ENCODE assay signal across 23 mouse cellular contexts in the genomic region with DNA sequence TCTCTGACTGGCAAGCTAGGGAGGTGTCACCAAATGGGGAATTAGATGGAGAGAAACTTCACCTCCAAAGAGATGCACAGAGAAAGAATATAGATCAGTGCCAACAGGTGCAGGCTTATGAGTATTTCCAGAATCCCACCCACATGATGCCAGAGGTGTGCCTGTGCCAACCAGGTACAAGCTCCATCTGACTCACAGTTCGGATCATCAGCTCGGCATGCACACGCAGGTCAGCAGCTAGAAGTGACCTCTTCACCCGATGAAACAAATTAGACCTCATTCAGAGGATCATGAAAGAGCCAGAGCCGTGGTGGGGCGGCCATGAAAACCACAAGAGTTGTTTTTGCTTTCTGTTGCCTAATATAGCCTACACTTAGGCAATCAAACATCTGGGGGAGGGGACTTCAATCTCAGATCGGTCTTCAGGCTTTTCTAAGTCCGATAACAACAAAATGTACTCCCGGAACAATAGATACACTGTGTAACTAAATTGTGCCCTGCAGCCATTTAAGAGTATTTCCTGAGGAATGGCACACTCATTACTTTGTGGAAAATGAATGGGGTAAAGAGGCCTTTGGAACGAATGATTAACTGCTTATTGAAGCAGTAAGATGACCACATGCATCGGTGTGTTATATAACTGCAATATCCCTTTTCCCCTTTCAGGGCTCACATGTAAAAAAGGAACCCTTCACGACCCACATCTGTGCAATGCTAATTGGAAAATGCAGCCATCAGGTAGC. TPM values are rescaled to one million over a fixed set of nuclear protein-coding genes. Genes with fewer than 3 reads are reported as not detected.
A peak's percentile ranks its signal among the peaks of the same experiment; 100 is the strongest.
DNase-seq lines count a peak whose midpoint lies in the region; ATAC-seq lines count a peak whose summit lies in the region.
"Had no signal": no experiment of that assay in that cellular context is flagged by ENCODE, and none has a peak within 500 bp of the region (broad histone marks: within the 10 kb centered on the region; RNA-seq: fewer than 3 reads in every experiment).

No protein-coding gene starts in this region.

- no peak overlapping the region for H3K9ac ChIP-seq in forebrain, embryonic 11.5 days (ENCODE audit: low read length)
- H3K9ac ChIP-seq: heart, embryonic 13.5 days; liver, embryonic 14.5 days; neural tube, embryonic 15.5 days had no signal

- 32% methylated on average over 12 of the region's 12 CpGs for WGBS in forebrain, embryonic 11.5 days
- 37% methylated on average over 12 of the region's 12 CpGs for WGBS in forebrain, embryonic 10.5 days

- H3K4me1 ChIP-seq in forebrain, embryonic 11.5 days (replicated peaks; ENCODE audit: control insufficient read depth, insufficient read depth, low read length), result peaks cover 4% of the 10 kb centered on the region; the same call in 1 of the 2 replicates
- H3K4me1 ChIP-seq in forebrain, embryonic 10.5 days, result peaks cover 42% of the 10 kb centered on the region
- H3K4me1 ChIP-seq: heart, embryonic 13.5 days had no signal

- H3K27me3 ChIP-seq in forebrain, embryonic 11.5 days (ENCODE audit: control insufficient read depth, insufficient read depth, low read length), result no peaks in the 10 kb centered on the region
- H3K27me3 ChIP-seq in forebrain, embryonic 10.5 days (ENCODE audit: poor library complexity, severe bottlenecking), result peaks cover 49% of the 10 kb centered on the region; the same call in 1 of the 2 replicates
- H3K27me3 ChIP-seq: neural tube, embryonic 15.5 days had no signal

- no peaks in the 10 kb centered on the region for H3K36me3 ChIP-seq in forebrain, embryonic 11.5 days (ENCODE audit: control insufficient read depth, insufficient read depth, low read length)
- H3K36me3 ChIP-seq in forebrain, embryonic 10.5 days (replicated peaks), result no peaks in the 10 kb centered on the region
- H3K36me3 ChIP-seq: heart, embryonic 13.5 days; neural tube, embryonic 15.5 days had no signal

- no peak overlapping the region for H3K27ac ChIP-seq in forebrain, embryonic 11.5 days (ENCODE audit: low read depth, low read length)
- H3K27ac ChIP-seq in forebrain, embryonic 10.5 days, result no peak overlapping the region
- H3K27ac ChIP-seq: heart, embryonic 13.5 days; hindbrain, postnatal 0 days; liver, embryonic 14.5 days; neural tube, embryonic 15.5 days had no signal

- H3K4me2 ChIP-seq in forebrain, embryonic 11.5 days (ENCODE audit: low read depth, low read length, severe bottlenecking), result no peak overlapping the region
- H3K4me2 ChIP-seq: heart, embryonic 13.5 days; midbrain, embryonic 11.5 days; neural tube, embryonic 15.5 days had no signal

- DNase-seq in forebrain, embryonic 11.5 days (ENCODE audit: low spot score), result no peak
- DNase-seq in forebrain, embryonic 10.5 days (ENCODE audit: extremely low spot score, low spot score), result no peak
- peak; percentile 24 for DNase-seq in retina, postnatal 1 day
- DNase-seq in retina, embryonic 14.5 days (ENCODE audit: low spot score), result no peak
- DNase-seq in adrenal gland, postnatal 10 days, result no peak
- DNase-seq in lung, postnatal 36 days, result no peak
- DNase-seq: adrenal gland, adult 2 months; cerebellum, postnatal 25 days; gastrocnemius, postnatal 14 days; heart, postnatal 4 days; right cerebral cortex, adult 18-20 months; thymus, postnatal 25 days had no signal

- no peak overlapping the region for H3K4me3 ChIP-seq in forebrain, embryonic 11.5 days (ENCODE audit: low read depth, low read length)
- no peak overlapping the region for H3K4me3 ChIP-seq in forebrain, embryonic 10.5 days
- H3K4me3 ChIP-seq: heart, embryonic 13.5 days; neural tube, embryonic 15.5 days had no signal

- no peaks in the 10 kb centered on the region for H3K9me3 ChIP-seq in forebrain, embryonic 11.5 days (ENCODE audit: control insufficient read depth, low read length)
- no peaks in the 10 kb centered on the region for H3K9me3 ChIP-seq in forebrain, embryonic 10.5 days
- H3K9me3 ChIP-seq: heart, embryonic 13.5 days; neural tube, embryonic 15.5 days had no signal

- 0 out of 2 replicates have a peak, but pooled peaks have one; percentile 27 for ATAC-seq in forebrain, embryonic 11.5 days (replicated peaks; ENCODE audit: low FRiP score)
- peak; percentile 82 for ATAC-seq in granulocyte monocyte progenitor cell, adult 5-6 weeks (replicated peaks; ENCODE audit: poor library complexity, severe bottlenecking)
- ATAC-seq in cerebellum, adult (ENCODE audit: insufficient number of reproducible peaks, low FRiP score, low TSS enrichment), result no peak
- ATAC-seq: hindbrain, postnatal 0 days; lung, postnatal 0 days had no signal

RNA-seq across cellular contexts. Expression of a gene that starts 44.1 kb away (rescaled TPM):
- 0.72 and 1.7 TPM in 2 replicates for polyA plus RNA-seq in forebrain, embryonic 11.5 days (2014; fragmentation: Nextera tagmentation; extraction: Ambion mirVana)
- polyA plus RNA-seq in forebrain, embryonic 10.5 days (2016; fragmentation: Nextera tagmentation; extraction: Ambion mirVana), result 0.10 and 0.27 TPM in 2 replicates
- not detected in 2 replicates for total RNA-seq in granulocyte monocyte progenitor cell, adult 5-6 weeks (2014; fragmentation: Nextera tagmentation)
- total RNA-seq in granulocyte monocyte progenitor cell, adult 5-6 weeks (2017), result not detected in 2 replicates
- not detected for total RNA-seq in adrenal gland, postnatal 10 days (2021)
- total RNA-seq: adrenal gland, adult 2 months; gastrocnemius, postnatal 14 days; heart, postnatal 4 days; hindbrain, postnatal 0 days; layer of hippocampus, postnatal 14 days had no signal
- polyA plus RNA-seq: C2C12; heart, embryonic 13.5 days; hindbrain, postnatal 0 days; lung, postnatal 0 days; neural tube, embryonic 15.5 days; spleen, adult 2 months had no signal

RNA-seq across cellular contexts. Expression of a gene that starts 45.9 kb away (rescaled TPM):
- polyA plus RNA-seq in forebrain, embryonic 11.5 days (2014; fragmentation: Nextera tagmentation; extraction: Ambion mirVana), result 0.67 TPM in 1 of 2 replicates, not detected in the other
- polyA plus RNA-seq in forebrain, embryonic 10.5 days (2016; fragmentation: Nextera tagmentation; extraction: Ambion mirVana), result 0.12 and 0.26 TPM in 2 replicates
- not detected in 2 replicates for total RNA-seq in granulocyte monocyte progenitor cell, adult 5-6 weeks (2014; fragmentation: Nextera tagmentation)
- total RNA-seq in granulocyte monocyte progenitor cell, adult 5-6 weeks (2017), result not detected in 2 replicates
- under 1 TPM; 0.15 TPM for total RNA-seq in adrenal gland, postnatal 10 days (2021)
- total RNA-seq: adrenal gland, adult 2 months; gastrocnemius, postnatal 14 days; heart, postnatal 4 days had no signal
- polyA plus RNA-seq: adrenal gland, adult 2 months; C2C12; heart, embryonic 13.5 days had no signal
